Mouse (Mus musculus) heart, postnatal 0 days (tissue): ENCODE measurements at regions not wholly inside any gene's neighbourhood (a gene's known extent, or its start where the extent isn't known, plus 50 kb on each side); places are given as distances from the start of the nearest gene placed in this dataset.

Source experiments
- CTCF ChIP-seq: IDR thresholded peaks from 2 replicates; pipeline ENCODE4 v1.5.1; 2016; ENCODE audit warnings: antibody characterized with exemption, control low read depth, low read depth
- EP300 ChIP-seq: IDR thresholded peaks from 2 replicates; pipeline ENCODE4 v1.6.1; 2016; ENCODE audit warnings: antibody characterized with exemption, low read depth

- TF ChIP-seq CTCF (no peak), EP300 (no peak)
These were observed 154.2 kb upstream of the P2ry1 start for GRCm38 (mm10) chr3:60848437-60848836.
